Mouse (Mus musculus) retina, postnatal 1 day (tissue): ENCODE results near the gene Syce1.
"Not testable (repeated sequence)": the region's sequence is repeated elsewhere in the genome, so short reads cannot be mapped to it uniquely, and the experiment has no call there.

ENCODE experiments used
- DNase-seq: peaks from one replicate; pipeline ENCODE4 v3.0.0-alpha.2; 2012

The Syce1 gene

DNA sequence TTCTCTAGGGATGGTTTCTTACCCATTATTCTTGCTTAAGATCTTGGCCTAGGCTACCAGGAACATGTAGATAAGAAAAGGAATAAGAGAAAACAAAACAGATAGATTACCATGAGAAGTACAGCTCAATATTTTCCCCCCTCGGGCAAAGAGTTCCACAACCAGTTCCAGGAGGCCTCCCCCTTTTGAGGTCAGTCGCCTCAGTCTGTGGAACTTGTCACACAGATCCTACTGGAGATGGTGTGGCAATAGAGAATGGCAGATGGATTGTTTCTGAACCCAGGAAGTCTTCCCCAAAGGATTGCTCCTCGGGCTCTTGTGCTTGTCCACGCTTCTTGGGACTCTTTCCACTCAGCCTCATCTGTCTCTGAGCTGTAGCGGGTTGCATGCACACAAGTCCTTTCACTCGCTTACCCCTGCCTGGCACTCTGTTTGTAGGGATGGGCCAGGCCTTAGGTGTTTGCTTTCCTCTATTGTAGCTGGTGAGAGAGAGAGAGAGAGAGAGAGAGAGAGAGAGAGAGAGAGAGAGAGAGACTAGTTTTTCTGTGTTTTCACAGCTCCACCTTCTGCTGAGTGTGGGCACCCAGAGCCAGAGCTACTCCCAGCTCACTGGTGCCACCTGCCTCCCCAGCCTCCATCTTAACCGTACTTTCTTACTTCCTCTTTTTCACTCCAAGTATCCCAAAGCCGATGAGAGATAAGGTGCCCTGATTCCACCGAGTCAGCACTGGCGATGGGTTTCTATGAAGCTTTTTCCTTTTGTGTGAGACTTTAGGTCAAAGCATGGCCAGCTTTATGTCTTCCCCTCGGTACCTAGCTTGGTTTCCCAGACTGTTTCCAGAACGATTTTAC lies 21.5 kb downstream of the Syce1 start:
- DNase-seq, result no peak

DNA sequence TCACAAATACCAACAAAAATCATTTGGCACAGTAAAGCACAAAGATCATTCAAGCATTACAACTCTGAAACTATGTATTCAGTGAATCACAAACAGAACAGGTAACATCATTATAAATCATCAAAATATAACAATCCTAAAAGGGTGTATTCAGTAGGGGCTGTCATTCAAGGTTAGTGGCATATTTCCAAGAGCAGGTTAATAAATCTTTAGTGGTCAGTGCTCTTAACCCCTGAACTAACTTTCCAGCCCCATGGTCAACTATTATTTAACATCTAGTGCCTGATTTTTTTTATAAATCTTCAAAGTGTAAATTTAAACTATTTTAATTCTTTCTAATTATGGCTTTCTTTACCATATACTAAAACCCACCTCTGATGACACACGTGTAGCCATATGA lies 22.3 kb downstream of the Syce1 start:
- DNase-seq, result not testable (repeated sequence)

DNA sequence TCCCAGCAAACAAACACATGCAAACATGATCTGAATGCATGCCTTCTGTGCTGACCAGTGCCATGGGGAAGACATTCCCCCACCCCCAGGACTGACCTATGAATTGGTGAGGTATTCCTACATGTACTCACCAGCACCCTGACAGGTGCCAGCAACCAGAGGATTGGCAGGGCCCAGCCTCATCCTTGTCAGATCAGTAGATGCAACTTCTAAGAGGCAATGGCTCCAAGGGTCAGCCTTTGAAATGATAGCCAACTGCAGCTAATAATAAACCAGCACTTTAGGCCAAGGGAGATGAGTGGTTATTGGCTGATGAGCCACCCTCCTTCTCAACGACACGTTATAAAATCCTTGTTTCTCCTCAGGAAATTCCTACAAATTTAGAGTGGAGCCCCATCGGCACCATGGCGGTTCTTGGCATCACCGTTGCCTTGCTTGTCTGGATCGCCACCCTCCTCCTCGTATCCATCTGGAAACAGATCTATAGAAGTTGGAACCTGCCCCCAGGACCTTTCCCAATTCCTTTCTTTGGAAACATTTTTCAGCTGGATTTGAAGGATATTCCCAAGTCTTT lies 24.1 kb downstream of the Syce1 start, which contains the start of gene Cyp2e1:
Gene Cyp2e1 (plus strand): TSS at position 293 of the 574 bp plus-strand sequence.
- no peak for DNase-seq

DNA sequence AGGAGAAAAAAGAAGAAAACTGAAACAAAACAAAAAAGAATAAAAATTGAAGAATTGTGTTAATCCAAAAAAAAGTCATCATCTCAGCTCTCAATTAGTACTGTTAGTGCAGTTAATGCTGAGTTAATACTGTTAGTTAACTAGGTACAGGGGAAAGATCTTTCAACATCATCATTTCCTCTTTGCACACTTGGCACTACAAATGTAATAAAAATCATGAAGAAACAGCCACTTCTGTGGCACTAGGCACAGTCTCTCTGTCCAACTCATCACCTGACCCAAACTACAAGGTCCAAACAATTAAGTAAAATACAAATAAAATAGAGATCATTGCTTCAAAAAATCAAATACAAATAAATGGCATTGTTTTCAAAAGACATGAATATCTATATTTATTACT lies 27.0 kb downstream of the Syce1 start:
- no peak for DNase-seq

DNA sequence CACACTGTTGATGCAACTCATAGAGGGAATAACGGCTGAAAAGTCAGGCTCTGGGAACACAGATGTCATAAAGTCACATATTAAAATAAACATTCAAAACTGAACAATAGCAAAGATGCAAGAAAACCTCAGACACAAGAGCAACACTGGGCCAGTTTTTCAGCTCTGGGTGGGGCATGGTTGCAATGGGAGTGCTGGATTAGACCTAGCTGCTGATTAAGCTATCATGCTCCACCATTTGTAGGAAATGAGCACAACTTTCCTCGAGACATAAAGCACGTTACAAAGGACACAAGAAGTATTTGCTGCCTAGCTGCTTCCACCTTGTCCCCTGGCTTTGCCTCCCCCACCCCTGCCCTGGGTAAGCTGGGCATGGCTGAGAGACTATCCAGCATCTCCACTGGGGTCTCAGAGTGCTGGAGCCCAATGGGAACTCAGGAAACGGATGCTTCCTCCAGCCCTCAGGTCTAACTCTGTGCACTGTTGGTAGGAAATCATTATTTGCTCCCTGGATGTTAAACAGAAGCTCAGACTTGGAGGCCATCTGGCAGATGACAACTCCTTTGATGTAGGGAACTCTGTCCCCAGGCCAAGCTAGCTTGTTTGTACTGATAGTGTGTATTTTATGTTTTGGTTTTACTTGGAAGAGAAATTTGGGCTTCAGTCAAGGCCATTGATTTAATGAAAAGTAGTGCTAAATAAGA lies 31.3 kb downstream of the Syce1 start:
- no peak for DNase-seq

DNA sequence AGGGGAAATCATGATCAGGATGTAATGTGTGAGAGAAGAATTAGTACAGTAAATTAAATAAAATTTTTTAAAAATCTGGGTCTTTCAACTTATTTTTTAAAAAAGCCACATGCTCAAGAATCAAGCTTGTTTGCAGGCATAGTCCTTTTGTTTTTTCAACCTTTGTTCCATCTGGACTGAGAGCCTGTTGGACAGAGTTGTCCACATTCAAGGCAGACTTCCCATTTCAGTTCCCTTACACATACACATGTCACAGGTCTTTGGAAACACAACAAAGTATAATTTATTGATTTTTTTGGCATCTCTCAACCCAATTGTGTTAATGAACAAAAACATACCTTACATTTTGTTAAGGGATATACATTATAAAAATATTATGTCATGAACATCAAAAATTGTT lies 33.1 kb downstream of the Syce1 start:
- DNase-seq, result no peak

DNA sequence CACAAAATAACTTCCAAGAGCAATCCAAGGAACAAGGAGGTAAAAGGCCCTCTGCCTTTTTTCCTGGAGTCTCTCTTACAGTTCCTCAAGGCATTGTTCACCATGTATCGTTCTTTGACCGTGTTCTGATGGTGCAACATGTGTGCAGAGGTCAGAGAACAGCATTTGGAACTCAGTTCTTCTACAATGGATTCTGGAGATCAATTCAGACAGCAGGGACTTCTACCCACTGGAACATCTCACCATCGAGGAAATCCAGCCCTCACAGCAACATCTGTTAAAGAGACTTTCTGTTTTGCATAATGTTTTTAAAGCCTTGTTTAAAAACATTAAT lies 38.9 kb downstream of the Syce1 start:
- DNase-seq, result no peak

DNA sequence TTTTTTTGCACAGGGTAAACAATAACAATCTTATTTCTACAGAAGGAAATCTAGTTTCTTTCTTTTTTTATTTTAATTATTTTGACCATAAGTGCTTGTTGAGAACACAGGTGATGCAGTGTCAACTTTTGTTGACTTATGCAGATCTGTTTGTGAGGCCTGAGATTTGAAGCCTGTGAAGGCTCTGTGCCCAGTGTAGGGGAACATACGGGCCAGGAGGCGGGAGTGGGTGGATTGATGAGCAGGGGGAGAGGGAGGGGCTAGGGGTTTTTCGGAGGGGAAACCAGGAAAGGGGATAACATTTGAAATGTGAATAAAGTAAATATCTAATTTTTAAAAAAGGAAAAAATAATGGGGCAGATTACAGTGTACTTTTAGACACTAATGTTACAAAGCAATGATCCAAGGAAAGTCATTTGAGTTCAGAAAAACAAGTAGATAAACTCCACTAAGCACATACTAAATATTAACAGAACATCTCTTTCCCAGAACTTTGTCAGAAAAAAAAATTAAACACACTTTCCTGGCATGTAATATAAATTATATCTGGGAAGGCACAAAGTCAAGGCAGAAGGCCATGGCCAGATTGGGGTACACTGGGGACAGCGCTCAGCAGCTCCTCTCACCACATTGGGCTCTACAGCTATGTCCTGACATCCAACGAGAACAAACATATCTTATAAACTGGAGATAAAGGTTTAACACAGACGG lies 39.4 kb downstream of the Syce1 start:
- DNase-seq, result no peak

DNA sequence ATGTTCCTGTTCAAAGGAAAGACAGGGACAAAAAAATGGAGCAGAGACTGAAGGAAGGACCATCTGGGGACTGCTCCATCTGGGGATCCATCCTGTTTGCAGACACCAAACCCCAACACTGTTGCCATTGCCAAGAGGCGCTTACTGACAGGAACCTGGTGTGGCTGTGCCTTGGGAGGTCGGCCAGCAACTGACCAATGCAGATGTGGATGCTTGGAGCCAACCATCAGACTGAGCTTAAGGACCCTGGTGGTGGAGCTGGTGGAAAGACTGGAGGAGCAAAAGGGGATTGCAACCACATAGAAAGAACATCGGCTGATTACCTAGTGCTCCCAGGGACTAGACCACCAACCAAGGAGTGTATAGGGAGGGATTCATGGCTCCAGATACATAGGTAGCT lies 40.2 kb downstream of the Syce1 start:
- DNase-seq, result no peak

DNA sequence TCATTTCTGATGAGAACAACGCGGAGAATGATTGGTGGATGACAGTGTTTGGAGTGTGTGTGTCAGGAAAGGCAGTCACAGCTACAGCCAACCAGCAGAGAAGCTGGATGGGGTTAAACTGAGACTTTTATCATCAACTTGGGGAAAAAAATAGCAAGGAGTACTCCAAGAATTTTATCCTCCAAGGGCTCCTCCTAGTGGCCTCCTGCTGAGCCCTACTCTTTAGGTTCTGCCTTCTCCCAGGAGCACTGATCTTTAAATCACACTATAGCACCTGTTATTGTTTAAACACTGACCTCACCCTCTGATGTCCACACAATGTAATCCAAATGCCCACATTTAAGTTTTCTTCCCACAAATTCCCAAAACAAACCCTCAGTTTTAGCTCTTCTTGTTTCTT lies 54.5 kb downstream of the Syce1 start:
- no peak for DNase-seq
